Mouse (Mus musculus): ENCODE data around the gene Tef.

Gene Tef

GRCm38 (mm10) chr15:81848301-81848700 is 46.1 kb downstream of the Tef start:
- DNase-seq (ENCODE audit: low spot score), result no peak

DNA sequence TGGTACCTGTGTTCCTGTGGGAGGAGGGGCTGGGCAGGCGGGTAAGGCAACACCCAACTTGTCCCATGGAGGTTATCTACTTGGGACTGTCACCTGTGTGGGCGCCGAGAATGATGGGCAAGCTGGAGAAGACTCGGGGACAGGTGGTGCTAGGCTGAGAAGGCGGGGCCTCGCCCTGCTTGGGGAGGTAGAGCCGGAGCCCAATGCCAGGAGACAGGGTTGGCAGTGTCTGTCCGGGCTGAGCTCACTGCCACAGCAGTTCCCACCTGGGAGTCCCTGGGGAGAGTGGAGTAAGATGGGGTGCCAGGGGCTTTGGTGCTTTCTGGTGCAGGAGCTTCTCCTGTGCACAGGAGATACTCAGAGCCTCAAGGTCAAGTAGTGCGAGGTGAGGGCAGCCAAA is 46.9 kb downstream of the Tef start:
- DNase-seq (ENCODE audit: low spot score), result no peak

DNA sequence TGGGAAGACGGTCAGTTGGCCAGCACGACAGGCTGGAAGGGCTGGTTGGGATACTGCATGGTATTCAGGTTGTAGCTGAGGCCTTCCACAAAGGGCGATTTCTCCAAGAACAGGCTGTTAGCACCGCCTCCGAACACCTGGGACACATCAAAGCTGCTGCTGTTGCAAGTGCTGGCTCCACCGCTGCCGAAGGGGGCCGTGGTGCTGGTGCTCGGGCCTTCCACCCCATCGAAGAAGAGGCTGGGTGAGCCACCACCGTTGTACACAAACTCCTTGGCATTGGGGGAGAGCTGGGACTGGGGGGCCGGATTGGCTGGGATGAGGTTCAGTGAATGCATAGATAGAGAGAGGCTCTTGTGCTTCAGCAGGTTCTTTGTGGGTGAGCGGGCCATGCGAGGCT is 48.5 kb downstream of the Tef start:
- no peak for DNase-seq (ENCODE audit: low spot score)

DNA sequence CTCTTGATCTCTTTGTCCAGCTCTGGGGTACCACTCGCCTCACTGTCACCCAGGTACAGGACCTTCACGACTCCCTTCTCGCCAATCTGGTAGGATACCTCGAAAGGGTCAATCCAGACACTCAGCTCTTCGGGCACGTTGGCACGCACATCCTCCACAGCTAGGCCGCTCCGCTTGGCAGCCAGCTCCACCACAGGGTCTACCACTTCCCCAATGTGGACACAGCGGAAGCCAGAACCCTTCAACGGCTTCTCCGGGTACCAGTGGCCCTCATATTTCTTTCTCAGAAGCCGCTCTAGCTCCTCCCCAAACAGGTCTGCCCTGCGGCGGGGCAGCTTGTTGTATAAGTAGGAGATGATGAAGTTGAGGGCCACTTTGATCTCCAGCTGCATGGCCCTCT is 49.2 kb downstream of the Tef start:
- DNase-seq (ENCODE audit: low spot score), result no peak

- no peak for DNase-seq (ENCODE audit: low spot score)
These were observed 50.3 kb downstream of the Tef start for GRCm38 (mm10) chr15:81852411-81853000.

DNA sequence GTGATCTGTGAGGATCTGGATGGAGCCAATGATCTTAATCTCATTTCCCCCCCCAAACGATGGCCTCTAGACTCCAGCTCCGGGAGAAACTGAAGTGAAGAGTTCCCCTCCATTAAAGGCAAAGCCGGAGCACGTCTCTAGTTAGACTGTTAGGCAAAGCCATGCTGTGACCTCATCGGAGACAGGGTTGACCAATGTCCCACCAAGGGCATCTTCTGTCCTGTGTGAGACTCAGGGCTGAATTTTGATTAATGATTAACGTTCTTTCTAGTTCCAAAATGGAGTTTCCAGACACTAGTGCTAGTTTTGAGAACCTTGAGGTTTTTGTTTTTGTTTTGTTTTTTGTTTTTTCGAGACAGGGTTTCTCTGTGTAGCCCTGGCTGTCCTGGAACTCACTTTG is 50.9 kb downstream of the Tef start:
- DNase-seq (ENCODE audit: low spot score), result no peak

GRCm38 (mm10) chr15:81856030-81856790 is 54.0 kb downstream of the Tef start:
- peak; percentile 46 for DNase-seq (ENCODE audit: low spot score)

DNA sequence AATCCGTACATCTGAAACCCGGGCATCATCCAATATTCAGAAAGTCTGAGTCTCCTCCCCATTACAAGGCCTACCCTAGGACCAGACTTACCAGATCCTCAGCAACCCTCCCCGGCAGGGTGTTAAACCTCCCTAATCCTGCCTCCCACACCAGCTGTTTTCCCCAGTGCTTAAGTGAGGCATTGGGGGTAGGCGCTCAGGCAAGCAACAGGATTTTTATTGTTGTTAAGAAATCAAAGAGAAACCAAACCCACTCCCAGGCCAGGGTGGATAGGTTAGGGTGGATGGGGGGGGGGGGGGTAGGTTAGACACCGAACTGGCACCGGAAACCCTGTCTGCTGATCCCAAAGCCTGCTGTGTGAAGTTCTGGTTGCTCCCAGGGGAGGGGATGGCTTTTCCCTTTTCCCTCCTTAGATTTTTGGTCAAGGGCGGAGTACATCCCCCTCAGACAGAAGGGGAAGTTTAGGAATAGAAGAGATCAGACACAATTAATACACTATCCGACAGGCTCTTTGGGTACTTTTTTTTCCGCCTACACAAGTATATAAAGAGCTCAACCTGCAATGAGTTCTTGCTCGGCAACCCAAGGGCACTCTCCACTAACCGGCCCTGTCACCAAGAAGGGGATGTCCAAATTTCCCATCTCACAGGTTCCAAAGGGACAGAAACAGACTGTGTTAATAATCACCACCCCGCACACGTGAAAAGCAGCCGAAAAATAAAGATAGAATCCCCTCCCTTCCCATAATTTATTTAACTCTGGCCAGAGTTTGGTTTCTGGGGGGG is 54.9 kb downstream of the Tef start:
- DNase-seq (ENCODE audit: low spot score), result no peak

DNA sequence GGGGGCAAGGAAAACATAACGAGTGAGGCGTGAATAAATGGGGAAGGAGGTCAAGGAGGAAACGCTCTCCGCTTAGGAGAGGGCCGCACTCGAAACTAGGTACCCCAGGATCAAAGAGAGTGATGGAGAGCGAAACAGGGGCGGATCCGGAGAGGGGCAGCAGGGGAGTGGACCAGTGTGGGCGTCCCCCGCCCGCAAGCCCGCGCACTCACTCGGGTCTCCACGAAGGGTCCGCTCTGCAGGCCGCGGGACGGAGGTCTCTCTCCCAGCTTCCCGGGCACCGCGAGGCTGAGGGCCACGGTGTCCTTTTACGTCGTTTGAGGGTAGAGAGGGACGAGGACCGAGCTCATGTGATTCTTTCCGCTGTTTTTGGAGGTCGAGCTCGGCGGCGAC is 55.5 kb downstream of the Tef start:
- DNase-seq (ENCODE audit: low spot score), result no peak

DNA sequence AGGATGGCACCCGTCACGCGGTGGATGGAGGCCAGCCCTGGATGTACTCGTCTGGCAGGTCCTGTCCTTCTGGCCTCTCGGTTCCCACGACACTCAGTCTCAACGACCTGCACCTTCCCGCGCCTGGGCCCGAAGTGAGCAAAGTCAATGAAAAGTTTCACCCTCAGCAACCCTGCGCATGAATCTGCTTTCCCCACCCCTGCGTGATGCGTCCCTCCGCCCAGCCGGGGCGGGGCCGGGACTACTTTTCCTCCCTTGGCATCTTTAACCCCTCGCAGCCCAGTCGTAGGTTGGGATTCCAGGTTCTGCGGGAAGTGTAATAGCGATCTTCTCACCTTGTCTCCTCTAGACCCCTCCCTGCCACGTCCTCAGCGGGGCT is 55.9 kb downstream of the Tef start:
- DNase-seq (ENCODE audit: low spot score), result peak; percentile 91

- peak; percentile 49 for DNase-seq (ENCODE audit: low spot score)
These were observed 56.5 kb downstream of the Tef start, which contains the start of gene Tob2 for GRCm38 (mm10) chr15:81858517-81859329. Gene Tob2 (minus strand): TSS chr15:81858796.

DNA sequence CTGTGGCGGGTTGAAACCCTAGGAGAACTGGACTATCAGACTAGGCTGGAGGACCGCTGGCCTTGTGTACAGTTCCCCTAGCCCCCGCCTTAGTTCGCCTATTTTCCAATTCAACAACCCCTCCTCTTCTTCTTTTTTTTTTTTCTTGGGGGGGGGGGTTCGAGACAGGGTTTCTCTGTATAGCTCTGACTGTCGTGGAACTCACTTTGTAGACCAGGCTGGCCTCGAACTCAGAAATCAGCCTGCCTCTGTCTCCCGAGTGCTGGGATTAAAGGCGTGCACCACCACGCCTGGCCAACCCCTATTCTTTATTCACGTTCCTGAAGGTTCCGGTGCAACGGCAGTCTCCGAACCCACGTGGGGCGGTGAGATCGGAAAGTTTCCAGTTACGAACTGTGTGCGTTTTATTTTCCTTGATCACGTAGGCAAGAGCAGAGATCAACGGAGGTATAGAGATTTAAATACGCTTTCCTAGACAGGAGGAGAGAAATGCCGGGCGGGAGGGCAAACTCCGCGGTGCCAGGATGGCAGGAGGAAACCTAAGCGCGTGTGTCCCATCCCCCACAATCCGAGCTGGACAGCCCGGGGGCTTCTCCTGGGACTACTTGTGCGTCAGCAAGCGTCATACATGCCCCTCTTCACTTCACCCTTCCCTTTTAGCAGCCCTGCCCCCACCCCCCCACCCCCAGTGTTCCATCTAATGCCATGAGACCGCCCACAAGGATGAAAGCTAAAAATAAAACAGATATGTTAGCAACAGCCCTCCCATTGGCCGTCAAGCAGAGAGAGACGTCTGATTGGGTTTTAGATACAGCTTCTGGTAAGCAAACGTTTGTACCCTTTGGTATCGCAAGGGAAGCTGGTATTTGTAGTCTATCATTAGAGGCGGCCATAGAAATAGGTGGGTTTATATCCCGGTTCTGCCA is 57.4 kb downstream of the Tef start:
- DNase-seq (ENCODE audit: low spot score), result peak; percentile 55

DNA sequence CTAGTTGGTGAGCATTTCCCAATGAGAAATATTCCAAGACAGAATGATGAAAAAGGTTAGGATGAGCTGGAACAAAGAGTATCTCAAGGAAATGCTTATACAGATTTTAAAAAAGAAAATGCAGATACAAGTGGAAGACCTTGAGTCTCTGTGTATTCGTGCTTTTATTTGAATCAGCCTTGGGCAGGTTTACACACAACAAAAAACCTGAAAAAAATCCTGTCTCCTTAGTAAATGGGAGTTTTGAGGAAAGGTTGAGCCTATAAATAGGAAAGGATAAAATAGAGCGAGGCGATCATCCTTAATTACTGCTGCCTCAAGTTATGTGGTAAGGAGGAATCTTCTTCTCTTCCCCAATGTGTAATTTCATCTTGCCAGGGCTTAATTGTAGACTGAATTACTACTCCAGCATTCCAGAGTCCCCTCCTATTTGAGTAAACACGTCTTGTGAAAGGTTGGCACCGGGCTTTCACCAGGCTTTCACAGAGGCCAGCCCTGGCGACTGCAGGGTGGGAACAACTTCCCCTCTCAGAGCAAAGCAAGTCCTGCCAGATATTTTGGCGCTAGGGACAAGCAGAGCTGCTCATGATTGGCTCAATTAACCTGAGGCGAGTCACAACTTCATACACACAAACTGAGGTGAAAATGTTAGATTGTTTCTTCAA is 58.4 kb downstream of the Tef start:
- no peak for DNase-seq (ENCODE audit: low spot score)

DNA sequence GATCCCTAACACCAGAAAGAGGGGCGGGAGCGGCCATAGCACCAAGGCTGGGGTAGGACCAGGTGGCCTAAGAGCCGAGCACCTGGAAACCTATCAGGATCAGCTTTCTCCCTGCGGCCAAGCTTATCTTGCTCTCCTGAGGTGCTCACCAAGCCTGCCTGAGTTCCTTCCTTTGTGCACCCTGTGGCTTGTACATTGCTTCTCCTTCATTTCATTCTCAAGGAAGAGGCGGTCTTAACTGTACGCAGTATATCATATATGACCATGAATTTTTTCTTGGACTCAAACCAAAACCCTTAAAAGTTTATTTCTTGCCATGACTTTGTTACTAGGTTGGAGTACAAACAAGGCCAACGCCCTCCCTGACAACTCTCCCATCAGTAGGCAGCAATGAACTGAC is 62.0 kb downstream of the Tef start:
- no peak for DNase-seq (ENCODE audit: low spot score)

- DNase-seq (ENCODE audit: low spot score), result no peak
These were observed 67.8 kb downstream of the Tef start for GRCm38 (mm10) chr15:81869985-81870384.

DNA sequence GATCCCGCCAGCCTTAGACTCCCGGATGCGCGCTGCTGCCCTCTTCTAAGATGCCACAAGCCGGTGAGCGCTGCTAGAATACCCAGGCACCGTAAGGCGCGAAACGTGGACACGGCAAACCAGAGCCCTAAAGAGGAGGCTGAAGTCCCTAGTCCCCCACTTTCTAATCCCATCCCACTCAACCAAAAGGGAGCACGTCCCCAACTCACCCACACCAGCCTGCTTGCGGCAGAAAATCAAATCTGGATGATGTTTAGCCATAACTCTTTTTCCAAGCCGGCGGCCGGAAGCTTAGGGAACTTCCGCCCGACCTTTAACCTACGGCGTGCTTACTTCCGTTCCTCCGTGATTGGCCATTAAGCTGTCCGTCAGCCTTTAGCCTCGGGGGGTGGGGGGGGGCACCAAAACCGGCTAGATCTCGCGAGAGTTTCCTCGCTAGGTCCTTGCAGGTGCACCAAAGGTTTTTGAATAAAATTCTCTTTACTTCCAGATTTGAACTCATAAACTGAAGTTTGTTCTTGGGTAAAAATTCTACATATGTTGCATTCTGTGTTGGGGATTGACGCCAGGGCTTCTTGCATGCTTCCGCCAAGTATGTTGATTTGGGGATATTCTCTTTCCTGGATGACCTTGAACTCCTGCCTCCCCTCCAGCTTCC is 69.5 kb downstream of the Tef start, which contains the start of gene Phf5a:
Gene Phf5a (minus strand): TSS at position 308 of the 658 bp plus-strand sequence.
- peak; percentile 61 for DNase-seq (ENCODE audit: low spot score)

DNA sequence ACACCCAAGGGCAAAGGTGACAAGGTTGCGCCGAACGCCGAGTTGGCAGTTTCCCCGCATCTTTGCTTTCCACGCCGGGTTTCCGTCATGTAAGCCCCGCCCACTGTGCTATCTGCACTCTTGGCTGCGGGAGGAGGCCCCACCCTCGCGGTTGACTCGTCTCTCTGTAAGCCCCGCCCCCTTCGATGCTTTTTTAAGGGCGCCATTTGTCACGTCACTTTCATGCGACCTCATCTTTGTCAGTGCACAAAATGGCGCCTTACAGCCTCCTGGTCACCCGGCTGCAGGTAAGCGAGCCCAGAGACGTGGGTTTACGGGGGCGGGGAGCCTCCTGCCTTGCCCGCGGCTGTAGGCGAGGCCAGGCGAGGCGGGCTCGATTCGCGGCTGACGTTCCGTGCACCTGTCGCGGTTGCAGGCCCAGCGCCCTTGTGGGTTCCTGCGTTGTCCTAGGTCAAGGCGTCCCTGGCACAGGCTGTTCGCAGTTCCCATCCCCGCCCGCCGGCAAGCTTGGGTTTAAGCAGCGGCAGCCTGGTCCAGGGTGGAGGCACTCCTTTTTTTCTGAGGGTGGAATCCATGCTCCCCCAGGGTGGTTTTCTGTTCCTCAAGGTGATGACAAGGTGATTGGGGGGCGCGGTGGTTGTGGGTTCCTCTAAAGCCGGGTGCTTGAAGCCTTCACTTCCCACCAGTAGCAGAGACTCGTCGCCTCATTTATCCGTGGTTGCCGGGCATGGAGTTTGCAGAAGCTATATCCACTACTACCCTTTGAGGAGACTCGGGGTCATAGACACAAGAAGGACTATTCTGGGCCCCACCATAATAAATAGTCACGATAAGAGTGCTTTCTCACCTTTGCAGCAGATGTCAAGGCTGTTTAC is 70.3 kb downstream of the Tef start, which contains the start of gene Aco2:
Gene Aco2 (plus strand): TSS at position 48 of the 875 bp plus-strand sequence.
- DNase-seq (ENCODE audit: low spot score), result peak; percentile 99
